Mouse (Mus musculus): ENCODE measurements around the gene Atf6b.

Atf6b gene

DNA sequence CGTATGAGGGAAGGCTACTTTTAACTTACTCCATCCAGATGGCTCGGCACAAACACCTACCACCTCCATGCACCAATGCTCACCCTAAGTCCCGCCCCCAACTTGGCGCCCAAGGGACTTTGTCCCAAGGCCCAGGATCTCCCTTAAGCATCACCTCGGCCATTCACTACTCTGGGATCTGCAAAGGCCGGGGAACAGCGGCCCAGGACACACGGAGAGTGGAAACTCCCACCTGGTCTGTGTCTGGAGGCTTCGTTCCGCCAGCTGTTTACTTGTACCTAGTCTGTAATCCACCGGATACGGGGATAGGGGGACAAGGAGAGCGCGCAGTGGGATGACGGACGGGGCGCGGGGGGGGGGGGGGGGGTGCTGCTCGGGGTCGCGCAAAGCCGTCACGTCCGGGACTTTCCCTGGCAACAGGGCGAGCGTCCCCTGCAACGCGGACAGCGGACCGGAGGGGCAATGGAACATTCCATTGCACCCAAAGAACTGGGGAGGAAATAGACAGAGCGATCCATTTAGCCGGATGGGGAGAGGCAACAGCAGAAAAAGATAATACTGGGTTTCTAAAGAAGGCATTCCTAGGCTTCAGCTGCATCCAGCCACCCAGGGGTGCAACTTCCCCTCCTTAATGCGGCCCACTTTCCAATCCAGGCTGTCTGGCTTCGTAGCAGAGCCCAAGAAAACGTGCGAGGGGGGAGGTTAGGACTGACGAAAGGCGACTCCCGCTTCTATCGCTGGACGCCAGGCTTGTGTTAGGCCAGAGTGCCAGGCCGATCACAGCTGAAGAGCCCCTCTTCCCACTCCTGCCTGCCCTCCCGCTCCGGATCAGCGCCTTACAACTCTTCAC lies 19.6 kb upstream of the Atf6b start:
- peak; percentile 90 for DNase-seq (ENCODE audit: inconsistent ontology term)

DNA sequence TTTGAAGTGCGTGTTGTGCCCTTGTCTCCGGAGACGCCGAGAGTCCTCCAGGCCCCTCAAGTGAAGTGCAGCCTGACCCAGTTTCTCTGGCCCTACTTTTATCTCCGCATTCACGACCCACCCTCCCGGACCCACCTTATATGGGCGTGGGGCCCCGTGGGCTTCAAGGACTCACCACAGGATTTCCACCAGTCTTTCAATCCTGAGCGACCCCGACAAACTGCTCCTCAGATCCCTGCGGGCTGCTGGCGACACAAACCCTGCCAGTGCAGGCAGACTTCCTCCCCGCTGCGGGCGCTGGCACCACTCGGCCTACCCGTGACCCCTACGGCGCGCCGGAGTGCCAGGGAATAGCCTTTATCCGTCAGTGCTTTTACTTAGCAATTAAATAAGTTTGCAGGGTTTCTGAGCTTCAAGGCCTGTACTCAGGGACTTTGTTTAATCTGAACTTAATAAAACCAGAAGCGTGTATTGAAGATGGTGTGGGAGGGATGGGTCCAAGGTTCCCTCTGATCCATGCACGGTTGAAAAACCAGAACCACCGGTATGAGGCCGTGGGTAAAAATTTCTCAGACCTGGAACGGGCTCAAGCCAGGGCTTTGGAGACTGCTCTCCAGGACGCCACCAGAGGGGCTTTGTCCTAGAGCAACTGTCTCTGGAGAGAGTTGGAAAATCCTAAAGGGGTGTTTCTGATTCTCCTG lies 18.9 kb upstream of the Atf6b start, which contains the start of gene Ppt2:
Gene Ppt2, minus strand, starts transcription at position 568 of the 701 bp plus-strand sequence.
- peak; percentile 69 for DNase-seq (ENCODE audit: inconsistent ontology term)

DNA sequence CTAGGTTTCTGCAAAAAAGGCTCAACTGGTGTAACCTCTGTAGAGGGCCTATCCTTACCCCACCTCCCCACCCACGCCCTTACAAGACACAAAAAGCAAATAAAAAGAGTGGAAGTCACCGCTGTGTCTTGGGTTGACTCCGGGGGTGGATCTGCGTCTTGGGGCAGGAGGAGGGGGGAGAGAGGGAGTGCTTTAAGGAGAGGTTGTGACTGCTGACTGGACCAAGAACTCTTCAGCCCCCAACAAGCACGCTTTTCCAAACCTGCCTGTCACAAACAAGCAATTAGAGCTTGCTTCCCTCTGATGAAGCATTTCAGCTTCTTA lies 18.3 kb upstream of the Atf6b start:
- DNase-seq (ENCODE audit: inconsistent ontology term) = no peak

DNA sequence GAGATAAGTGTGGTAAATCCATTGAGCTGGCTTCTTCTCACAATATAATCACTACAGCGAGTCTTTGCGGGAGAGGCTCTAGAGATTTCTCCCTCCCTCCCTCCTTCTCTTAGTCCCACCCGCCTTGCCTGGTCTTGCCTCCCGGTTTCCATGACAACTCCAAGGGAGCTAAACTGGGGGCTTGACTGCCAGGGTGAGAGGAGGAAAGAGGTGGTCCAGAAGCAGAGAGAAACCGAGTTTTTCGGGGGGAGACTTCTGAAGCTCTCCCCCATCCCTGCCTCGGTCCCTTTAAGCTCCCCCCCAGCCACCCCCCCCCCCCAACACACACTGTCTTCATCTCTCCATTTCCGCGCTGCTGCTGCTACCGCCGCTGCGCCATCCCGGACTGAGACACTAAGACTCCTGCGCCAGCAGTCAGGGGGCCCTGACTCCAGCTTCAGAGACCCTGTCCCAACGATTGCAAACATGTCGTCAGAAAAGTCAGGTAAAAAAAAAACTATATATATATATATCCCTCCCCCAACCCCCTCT lies 17.7 kb upstream of the Atf6b start, which contains the start of gene Prrt1:
Gene Prrt1, plus strand, starts transcription at position 313 of the 531 bp plus-strand sequence.
- DNase-seq (ENCODE audit: inconsistent ontology term) = no peak

DNA sequence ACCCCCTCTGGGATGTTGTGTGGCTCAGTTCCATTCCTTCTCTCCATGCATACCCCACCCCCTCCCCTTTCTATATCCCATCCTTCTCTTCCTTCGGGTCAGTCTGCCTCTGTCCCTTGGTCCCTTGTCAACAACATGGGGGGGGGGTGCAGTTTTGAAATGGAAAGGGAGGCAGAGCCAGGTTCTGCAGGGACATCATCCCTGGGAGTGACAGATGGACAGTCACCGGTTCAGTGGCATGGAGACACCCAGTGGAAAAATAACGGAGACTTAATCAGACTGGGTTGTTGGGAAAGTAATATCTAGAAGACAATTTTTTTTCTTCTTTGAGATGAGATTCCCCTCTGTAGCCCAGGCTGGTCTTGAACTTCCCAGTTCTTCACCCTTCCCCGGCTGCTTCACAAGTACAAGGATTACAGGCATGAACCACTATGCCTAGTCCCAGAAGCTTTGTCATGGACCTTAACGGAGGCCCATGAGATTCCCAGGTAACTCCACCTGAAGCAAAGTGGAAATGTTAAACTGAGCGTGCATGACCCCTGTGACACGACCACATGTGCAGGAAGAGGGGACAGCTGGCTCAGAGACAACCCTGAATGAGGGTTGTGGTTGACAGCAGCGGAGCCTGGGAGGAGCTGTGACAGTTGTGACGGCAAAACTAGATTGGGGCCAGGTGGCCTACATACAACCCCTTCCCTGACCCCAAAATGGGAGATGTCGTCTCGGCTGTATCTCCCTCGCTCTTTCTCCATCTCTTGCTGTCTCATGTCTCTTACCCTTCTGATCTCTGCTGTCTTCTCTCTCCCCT lies 16.9 kb upstream of the Atf6b start:
- no peak for DNase-seq (ENCODE audit: inconsistent ontology term)

DNA sequence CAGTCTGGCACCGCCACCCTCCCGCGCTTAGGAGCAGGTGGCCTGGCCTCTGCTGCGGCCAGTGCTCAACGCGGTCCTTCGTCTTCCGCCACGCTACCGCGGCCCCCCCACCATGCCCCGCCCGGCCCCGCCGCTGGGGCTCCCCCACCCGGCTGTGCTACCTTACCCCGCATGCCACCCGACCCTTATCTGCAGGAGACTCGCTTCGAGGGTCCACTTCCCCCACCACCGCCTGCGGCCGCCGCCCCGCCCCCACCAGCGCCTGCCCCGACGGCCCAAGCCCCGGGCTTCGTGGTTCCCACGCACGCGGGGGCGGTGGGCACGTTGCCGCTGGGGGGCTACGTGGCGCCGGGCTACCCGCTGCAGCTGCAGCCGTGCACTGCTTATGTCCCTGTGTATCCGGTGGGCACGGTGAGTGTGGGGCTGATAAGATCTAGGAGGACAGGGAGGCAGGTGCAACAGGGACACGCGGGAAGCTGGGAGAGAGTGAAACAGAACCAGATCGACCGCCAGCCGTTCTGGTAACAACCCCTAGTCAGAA lies 16.1 kb upstream of the Atf6b start:
- no peak for DNase-seq (ENCODE audit: inconsistent ontology term)

DNA sequence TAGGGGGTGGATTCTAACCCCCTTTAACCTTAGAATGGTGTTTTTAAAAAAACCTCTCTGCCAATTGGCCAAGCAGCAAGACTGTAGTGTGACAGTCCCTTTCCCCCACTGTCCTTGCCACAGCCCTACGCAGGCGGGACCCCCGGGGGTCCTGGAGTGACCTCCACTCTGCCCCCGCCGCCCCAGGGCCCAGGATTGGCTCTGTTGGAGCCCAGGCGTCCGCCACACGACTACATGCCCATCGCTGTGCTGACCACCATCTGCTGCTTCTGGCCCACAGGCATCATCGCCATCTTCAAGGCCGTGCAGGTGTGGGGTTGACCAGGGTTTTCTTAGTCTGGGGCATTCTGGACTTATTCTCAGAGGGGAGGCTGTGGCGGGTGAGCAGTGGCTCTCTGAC lies 15.3 kb upstream of the Atf6b start:
- DNase-seq (ENCODE audit: inconsistent ontology term) = no peak

DNA sequence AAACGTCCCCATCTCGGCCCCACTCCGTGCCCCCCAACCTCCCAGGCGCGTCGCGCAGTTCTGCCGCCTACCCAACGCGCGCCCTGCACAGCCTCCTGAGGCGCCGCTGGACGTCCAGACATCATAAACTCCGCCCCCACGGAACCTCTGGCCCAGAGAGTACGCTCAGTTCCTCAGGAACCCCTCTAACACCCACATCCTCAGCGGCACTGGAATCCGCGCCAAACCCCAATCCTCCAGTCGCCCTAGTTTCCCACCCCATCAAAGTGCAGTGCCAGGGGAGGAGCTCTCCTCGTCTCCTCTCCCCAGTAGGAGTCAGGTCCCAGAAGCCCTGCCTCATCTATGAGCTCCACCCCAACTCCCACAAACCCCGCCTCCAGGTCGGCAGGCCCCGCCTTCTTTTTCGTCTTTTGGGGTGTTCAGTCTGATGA lies 14.7 kb upstream of the Atf6b start:
- peak; percentile 87 for DNase-seq (ENCODE audit: inconsistent ontology term)

DNA sequence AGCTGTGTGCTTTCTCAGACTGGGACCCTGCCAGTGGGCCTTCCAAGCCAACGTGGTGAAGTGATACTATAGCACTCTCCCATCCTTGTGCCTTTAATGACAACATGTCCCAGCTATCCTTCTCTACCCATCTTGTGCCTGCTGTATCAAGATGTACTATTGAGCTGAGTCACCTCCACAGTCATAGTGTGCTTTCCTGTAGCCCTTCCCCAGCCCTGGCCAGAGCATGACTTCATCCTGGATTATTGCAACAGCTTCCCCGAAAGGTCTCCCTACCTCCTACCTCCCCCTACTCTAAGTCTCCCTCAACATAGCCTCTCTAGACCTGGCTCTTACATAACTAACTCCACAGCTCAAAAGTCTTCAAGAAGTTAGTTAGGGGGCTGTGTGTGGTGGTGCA lies 11.3 kb upstream of the Atf6b start:
- DNase-seq (ENCODE audit: inconsistent ontology term) = no peak

DNA sequence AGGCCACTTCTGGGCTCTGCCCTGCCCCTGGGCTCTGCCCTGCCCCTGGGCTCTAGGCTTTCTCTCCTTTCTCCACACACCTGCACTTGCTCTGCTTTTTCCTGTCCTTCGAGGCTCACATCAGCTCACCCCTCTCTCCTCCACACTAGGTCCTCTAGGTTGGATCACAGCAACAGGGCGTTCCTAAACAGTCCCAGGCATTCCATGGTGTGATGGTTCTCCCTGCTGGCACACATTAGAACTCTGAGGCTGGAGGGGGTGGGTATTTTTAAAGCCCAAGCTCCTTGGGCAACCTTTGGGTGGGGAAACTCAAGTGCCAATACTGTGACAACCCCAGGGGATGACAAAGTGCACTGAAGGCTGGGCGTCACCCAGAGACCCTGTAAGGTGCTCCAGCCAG lies 9.5 kb upstream of the Atf6b start:
- no peak for DNase-seq (ENCODE audit: inconsistent ontology term)

DNA sequence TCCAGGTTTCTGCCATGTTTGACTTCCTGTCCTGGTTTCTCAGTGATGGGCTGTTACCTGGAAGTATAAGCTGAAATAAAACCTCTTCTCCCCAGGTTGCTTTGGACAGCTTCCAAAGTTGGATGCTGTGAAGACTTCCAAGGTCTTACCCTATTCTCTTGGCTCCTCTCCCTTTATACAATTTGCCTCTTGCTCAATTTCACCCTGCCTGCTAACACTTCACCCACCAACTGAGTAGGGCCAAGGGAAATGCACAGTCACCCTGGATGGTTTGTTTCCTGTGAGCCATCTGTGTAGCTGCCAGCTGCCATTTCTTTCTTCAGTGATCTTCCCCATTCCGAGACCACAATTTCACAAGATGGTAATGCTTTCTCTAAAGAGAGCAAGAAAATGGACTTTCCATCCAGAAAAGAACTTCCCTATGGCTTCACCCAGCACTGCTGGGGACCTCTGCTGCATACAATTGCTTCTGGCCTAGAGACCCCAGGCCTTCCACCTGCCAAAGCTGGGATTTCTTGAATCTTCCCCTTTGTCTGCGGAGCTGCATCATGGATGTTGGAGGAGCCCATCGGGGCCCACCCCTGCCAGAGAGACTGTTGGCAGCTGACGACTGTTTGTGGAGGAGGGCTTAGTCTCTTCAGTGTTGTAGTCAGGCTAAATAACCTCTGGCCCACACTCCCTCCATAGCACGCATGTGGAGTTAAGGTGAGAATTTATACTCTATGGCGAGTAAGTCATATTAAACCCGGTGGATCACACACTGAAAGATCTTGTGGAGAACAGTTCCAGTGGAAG lies 7.3 kb upstream of the Atf6b start:
- no peak for DNase-seq (ENCODE audit: inconsistent ontology term)

DNA sequence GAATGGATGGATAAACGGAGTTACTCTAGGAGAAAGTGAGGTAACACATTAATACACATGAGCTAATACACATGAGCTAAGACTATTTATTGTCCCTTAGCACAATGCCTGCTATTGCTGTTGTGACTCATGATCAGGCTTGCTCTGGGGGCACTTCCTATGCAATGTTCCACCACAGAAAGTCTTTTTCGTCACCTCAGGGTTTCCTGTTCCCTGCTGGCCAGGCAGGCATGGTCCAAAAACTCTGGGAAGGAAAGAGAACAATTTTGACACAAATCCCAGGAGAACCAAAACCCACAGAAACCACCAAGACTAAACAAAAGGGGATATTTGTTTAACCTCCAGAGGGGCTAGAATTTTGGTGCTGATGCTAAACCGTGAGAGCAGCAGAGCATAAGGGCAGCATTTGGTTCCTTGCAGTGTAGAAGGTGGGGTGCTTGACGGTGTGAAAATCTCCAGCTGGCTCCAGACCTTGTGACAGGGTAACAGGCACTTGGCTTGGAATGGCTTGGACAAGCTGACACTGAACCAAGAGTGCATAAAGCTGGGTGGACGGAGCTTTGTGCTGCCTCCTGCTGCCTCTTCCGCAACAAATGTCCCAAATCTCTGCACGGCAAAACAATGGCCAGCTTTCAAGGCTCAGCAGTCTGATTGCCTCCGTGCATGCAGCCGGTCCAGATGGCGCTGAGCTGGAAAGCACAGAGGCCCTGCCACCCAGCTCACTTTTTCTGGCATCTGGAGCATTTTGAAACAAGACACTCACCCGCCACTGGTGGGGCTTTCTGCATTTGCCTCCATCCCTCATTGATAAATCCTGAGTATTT lies 6.0 kb upstream of the Atf6b start:
- DNase-seq (ENCODE audit: inconsistent ontology term) = peak; percentile 93

DNA sequence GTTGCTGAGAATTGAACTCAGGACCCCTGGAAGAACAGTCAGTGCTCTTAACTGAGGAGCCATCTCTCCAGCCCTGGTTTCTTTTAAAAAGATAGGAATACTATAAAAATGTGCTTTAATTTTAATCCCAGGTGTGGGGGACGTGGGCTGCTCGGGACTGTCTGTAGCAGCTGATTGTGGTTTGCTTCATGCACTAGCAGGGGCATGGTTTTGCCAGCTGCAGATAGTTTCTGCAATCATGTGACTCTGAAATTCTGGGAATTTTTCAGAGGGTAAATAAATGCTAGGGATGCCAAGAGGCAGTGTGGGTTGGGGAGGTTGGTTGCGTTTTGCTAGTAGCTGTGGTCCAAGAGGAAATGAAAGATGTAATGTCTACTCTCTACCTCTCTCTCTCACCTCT lies 5.0 kb upstream of the Atf6b start:
- no peak for DNase-seq (ENCODE audit: inconsistent ontology term)

DNA sequence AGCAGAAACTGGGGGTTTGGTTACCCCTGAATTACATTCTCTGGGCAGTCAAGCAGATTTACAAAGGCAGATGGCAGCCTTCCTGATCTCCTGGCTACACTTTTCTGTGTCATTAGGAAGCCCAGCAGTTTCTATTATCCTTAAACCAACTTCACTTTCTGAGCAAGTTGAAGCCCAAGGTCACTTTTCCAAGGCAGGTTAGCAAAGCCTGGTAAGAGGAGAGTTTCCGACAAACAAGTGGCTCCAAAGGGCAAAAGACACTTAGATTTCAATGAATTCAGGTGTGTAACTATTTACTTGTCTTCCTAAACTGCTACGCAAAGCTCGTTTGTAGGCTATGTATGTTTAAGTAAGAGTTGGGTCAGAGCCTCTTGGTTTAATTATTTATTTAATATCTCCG lies 3.6 kb upstream of the Atf6b start:
- DNase-seq (ENCODE audit: inconsistent ontology term) = no peak

DNA sequence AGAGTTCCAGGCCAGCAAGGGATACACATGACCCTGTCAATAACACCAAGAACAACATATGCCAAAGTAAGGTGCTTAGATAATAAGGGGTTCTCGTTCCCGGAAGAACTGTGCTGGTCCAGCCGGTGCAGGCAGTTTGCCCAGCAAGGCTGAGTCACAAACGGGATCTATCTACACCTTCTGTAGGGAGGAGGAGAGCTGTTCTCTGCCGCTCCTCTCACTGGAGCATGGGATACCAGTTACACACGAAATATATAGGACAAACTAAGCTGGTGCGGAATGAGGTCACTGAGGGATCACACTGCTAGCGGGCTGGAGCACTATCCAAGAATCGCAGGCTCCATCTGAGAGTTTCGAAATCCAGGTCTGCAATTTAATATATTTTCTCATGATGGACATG lies 3.0 kb upstream of the Atf6b start:
- DNase-seq (ENCODE audit: inconsistent ontology term) = no peak

DNA sequence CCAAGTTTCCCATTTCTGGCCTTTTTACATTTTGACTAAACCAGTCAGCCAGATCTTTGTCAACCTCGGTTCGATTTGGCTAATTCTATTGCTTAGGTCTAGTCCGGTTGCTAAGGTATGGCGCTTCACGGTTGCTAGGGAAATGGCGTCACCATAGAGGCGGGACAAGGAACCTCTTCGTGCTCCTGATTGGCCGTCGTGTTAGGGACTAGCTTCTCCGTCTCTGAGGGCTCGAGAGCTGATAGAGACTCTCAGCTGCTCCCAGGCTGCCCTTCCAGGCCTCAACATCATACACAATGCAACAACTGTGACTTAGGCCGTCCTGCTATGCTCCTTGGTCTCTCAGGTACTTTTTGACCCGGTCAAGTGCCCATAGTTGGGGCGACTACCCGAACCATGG lies 2.3 kb upstream of the Atf6b start, which contains the start of gene Fkbpl:
Gene Fkbpl, plus strand, starts transcription at position 157 of the 400 bp plus-strand sequence.
- DNase-seq (ENCODE audit: inconsistent ontology term) = peak; percentile 92

DNA sequence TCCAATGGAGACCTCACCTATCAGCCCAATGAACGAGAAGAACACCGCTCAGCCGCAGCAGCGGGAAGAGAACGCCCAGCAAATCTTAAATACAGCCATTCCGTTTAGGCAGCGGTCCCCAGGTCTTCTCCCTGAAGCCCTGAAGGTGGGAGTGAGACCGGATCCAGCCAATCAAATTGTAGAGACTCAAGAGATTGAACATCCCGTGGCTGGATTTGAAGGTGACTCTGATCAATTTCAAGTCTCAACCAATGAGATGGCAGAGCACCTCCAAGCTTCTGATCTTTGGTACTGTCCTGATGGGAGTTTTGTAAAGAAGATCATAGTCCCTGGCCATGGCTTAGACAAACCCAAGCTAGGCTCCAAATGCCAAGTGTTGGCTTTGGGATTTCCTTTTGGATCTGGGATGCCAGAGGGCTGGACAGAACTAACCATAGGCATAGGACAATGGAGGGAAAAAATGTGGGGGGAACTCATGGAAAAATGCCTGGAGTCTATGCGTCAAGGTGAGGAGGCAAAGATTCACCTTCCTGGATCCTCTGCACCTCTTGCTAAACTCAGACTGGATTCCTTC lies 1.6 kb upstream of the Atf6b start:
- DNase-seq (ENCODE audit: inconsistent ontology term) = no peak

DNA sequence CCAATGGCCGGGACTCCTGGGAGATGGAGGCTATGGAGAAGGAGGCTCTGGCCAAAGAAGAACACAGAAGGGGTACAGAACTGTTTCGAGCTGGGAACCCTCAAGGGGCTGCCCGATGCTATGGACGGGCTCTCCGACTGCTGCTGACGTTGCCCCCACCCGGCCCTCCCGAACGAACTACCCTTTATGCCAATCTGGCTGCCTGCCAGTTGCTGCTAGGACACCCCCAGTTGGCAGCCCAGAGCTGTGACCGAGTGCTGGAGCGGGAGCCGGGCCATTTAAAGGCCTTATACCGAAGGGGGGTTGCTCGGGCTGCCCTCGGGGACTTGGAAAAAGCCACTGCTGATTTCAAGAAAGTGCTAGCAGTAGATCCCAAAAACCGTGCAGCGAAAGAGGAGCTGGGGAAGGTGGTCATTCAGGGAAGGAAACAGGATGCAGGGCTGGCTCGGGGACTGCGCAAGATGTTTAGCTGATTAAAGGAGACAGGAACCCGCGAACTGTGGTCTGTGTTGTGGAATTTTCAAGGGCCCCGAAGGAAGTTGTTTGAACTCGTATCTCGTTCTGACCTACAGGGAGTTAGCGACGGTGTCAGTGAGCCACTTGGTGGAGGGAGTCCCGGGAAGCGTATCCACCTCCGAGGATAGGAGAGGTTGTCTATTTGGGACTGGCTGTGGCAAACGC lies 975 bp upstream of the Atf6b start:
- no peak for DNase-seq (ENCODE audit: inconsistent ontology term)
